Mouse (Mus musculus) embryo, embryonic 10.5 days (tissue): ENCODE measurements around the gene Gm20388.

Experiments
- DNase-seq: peaks from one replicate; pipeline ENCODE4 v3.0.0-alpha.2; 2015; ENCODE audit warnings: low spot score

The Gm20388 gene

DNA sequence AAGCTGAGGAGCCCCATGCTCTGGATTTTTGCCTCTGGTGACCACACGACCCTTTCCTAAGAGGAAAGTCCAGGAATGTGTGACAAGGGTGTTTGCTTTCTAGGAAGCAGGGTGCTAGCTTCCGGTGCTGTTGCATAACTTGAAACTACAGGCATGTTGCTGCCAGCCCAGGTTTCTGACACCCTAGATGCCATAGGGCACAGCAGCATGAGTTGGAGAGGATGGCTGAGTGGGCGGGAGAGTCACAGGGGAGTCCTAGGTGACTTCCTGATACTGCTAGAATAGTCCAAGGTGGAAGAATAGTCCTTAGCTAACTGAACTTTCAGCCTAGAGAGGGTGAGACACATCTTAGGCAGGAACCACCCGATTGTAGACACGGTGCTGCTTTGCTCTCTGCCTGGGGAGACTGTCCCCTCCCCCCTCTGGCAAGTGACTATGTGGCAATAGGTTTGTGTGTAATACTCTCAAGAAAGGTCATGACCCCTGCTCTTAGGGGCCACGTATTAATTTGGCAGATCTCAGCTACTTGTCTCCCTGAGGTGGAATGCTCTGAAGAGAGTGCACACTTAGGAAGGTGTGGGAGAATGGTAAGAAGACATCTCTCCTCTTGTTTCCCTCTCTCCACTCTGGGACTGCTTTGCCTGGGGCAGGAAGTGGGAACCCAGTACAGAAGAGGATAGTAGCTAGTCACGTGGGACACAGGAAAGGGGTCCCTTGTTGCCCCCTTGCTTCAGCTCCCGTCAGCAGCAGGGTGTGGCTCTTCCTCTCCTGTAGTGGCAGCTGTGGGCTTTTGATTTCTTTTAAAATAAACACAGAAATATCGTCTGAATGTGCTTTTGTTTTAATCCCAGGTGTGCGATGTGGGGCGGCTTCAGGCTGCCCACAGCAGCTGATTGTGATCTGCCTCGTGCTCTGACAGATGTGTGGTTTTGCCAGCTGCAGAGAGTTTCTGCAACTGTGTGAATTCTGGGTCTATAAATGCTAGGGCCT lies 2553.3 kb downstream of the Gm20388 start:
- no peak for DNase-seq

DNA sequence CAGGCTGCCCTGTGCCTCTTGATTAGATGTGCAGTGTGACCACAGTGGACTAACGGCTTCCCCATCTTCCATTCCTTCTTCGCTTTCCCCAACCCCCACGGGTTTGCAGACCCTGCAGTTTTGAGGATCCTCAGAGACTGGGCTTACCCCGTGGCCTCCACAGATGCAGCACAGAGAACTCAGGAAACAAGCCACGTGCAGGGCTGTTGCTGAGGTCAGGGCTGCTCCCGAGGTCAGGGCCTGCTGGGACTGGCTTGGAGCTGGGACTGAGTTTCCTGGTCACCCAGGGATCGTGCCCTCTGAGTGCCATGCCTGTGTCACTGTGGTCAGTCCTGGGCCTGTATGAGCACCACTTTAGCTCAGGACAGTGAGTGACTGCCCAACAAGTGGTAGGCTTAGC lies 2554.3 kb downstream of the Gm20388 start:
- no peak for DNase-seq

DNA sequence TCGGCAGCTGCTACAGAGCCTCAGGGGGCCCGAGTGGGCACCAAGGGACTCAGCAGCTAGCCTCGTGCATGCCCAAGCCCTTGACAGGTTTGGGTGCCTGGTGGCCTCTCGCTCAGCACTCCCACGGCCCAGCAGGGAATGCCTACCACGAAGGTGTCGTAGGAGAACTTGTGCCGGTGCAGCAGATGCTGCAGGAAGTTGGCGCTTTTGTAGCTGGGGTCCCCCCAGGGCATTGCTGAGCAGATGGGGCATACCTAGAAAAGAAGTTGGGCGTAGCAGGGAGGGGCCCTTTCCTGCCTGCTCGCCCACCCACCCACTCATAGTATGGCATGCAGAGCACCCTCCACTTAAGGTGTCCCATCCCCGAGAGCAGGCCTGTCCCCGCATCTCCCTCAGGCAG lies 2557.2 kb downstream of the Gm20388 start:
- DNase-seq = no peak

DNA sequence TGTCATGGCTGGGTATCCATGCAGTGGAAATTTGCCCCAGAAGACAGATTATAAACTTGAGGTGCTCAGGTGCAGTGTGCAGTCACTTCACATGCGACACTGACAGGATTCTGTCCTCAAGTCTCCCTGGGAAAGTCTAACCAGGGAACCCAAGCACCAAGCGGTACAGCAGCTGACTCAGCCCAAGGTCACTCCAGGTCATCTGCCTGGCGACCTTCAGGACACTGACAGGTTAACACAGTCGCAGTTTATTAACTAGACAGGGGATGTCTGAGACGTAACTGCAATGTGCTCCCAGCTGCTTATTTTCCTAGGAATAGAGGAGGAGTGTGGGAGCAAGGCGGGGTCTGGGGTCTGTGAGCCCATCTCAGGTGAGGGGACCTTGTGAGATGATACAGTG lies 2558.8 kb downstream of the Gm20388 start:
- DNase-seq = no peak

DNA sequence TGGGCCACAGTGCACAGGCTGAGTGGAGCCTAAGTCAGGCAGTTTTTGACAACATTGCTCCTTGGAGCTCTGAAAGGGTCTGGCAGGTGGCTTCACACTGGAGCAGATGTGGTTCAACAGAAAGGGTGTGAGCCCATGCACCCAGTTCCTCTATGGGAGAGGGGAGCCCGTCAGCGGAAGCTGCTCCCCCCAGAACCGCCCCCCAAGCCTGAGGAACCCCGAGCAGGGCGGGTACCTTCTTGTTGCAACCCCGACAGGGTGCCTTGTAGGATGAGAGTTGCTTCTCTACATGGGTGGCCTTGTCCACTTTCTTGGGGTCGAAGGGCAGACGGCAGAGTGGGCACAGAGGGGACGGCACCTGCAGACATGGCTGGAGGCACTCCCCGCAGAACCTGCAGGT lies 2559.3 kb downstream of the Gm20388 start:
- DNase-seq = no peak

DNA sequence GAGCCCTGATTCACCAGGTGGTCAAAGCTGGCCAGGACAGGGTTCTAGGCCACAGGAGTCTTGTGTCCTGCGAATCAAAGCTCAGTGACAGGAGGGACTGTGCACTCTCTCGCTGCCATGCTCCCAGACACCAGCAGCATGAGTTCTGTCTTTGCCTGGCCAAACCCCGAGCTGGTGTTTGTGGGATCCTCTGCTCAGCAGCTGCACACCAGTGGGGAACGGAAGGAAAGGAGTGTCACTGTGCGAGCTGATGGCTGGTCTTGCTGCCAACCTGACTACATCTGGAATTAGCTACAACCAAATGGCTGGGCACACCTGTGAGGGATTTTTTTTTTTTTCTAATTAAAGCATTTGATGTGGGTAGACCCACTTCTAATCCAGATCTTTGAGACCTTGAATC lies 2560.1 kb downstream of the Gm20388 start:
- no peak for DNase-seq

DNA sequence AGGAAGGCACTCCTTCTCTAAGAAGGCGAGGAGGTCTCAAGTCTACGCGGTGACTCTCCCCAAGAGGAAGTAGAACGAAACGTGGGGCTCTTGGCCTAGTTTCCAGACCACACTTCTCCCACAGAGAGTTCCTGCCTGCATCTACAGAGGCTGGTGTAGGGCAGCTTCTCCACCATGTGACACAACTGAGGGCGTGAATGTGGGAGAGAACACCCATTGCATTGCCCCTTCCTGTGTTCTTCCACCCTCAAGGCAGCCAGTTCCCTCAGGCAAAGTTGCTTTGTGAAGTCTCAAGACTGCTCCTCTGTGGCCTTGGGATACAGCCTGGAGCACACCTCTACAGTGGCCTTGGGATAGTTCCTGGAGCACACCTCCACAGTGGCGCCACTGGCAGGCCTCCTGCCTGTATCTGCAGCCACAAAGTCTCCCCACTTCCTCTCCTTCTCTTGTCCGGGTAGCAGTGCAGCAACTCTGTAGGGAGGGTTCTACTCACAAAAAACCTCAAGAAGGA lies 2563.3 kb downstream of the Gm20388 start:
- DNase-seq = no peak

DNA sequence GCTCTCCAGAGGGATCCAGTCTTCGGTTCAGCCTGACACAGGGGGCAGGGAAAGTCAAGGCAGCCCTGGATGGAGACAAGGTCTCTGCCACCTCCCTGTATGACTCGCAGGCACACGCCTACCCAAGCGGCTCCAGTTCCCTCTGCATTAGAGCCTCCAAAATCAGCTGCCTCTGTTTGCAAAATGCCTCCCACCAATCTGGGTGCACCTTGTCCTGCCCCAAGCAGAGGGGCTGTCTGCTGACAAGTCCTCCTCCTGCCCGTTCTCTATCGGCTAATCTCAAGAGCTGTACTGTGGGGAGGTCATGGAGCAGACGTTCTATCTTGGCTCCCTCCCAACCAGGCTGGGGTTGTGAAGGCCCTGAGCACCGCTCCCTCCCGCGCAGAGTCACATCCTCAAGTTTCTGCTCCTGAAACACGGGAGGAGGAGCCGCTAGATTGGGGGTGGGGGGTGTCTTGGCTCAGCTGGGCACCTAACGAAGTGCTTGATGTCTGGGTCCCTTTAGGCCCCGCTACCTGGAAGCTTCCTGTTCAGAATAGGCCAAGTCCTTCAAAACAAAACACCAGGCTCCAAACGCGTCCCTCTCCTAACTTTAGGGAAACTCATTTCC lies 2564.4 kb downstream of the Gm20388 start:
- DNase-seq = peak; percentile 17

DNA sequence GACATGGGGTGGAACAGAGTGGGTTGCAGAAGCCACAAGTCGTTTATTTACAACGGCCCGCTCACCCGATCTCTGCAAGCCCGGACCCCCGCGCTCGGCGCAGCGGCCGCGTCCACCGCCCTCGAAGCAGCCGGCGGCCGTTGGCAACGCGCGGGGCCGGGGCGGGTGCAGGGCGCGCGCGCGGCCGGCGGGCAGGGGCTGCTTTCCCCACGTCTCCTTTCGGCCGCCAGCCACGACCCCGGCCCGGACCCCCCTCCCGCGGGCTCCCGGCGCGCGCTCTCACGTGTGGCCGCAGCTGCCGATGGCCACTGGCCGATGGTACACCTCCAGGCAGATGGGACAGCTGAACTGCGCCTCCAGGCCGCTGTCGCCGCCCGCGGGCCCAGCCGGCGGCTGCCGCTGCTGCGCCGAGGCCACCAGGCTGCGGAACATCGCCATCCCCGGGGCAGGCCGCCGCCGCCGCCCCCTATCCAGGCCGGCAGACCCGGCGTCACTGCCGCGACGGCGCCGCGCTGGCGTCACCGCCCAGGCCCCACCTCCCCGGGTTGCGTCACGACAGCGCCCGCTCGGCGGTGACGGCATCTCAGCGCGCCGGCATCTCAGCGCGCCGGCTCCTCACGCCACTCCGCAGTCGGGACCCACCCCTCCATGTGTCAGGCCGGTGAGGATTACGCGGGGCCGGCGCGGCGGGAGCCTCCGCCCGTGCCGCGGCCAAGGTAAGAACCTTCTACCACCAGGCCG lies 2565.1 kb downstream of the Gm20388 start, which contains the start of the genes Rnf166 and Ctu2:
Gene Rnf166 (minus strand): TSS at position 485 of the 741 bp plus-strand sequence.
Gene Ctu2 (plus strand): TSS at position 564 of the 741 bp plus-strand sequence.
- DNase-seq = peak; percentile 92

DNA sequence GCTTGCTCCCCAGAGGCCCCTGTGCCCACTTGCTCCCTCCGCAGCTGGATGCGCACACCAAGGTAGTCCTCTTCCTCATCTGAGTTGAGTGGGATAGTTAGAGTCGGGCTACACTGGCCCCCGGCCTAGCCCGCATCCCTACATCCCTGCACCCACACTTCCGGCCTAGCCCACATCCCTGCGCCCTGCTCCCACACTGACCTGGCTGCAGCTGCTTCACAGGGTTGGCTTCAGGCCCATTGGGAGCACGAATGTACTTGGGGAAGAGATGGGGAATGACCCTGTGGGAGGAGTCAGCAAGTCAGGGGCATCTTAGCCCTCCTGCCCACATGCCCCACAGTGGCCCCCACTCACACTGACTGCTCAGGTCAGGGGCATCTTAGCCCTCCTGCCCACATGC lies 2571.8 kb downstream of the Gm20388 start:
- no peak for DNase-seq

DNA sequence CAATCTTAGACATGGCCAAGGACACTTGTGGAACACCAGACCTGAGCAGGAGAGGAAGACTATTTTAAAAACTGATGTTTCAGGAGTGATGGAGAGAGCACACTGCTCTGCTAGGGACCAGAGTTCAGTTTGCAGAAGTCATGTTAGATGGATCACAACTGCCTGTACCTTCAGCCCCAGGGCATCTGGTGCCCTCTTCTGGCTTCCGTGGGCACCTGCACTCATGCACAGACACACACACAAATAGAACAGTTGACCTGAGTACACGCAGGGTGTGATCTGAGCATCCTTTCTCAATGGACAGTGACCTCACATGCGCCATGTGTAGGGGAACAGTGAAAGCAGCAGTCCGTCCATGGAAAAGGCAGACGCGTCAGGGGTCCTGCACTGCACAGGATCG lies 2573.2 kb downstream of the Gm20388 start:
- no peak for DNase-seq

DNA sequence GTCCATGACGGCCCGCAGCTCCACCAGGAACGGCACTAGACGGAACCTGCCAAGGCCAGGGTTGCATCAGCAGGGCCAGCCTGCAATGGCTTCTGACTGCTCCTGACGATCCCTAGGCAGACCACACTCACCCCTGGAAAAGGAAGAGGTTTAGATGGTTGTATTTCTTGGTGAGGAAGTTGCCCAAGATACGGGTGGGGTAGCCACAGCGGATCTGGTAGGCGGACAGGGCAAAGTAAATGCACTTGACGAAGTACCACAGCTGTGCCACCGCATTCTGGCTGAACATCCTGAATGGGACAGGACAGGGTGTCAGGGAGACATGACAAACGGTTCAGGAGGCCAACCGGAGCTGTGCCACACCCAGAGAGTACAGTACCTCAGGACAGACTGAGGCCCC lies 2574.2 kb downstream of the Gm20388 start:
- no peak for DNase-seq

DNA sequence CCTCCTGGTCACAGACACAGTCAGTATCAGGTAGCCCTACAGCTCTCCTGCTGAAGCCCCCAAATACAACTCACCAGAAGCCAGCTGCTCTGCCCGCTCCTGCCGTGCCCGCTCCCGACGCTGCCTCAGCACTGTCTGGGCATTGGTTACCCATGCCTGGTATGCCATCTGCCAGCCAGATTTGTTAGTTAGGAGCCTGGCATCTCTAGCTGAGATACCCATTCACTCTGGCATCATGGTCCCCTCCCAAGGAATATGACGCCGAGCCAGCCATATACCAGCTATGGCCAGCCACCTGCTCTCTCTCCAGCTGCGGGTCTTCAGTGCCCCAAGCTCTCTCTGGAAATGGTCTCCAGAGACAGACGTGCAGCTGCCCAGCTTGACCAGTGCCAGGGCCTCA lies 2577.7 kb downstream of the Gm20388 start:
- DNase-seq = no peak

DNA sequence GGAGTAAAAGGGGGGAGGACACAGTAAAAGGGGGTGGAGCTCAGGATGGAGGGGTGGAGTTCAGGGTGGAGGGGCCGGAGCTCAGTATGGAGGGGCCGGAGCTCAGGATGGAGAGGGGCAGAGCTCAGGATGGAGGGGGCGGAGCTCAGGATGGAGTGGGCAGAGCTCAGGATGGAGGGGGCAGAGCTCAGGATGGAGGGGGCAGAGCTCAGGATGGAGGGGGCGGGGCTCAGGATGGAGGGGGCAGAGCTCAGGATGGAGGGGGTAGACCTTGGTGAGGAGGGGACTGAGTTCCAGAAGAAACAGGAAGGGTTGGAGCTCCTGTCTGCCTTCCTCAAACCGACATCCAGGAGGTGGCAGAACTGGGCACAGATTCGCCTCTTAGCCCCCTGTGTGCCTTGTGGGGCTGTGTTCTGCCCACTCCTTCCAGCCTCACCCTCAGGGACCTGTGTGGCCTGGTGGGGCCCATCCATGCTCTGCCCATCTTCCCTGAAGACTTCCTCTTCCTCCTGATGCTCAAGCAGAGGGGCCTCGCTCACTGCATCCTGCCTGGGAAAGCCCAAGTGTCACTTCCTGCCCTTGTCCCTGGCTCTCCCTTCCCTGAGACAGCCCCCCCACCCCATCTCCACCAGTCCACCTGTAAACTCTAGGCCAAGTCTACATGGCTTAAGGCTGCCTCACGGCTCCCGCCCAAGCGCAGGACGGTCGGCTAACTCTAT lies 2586.5 kb downstream of the Gm20388 start:
- no peak for DNase-seq

DNA sequence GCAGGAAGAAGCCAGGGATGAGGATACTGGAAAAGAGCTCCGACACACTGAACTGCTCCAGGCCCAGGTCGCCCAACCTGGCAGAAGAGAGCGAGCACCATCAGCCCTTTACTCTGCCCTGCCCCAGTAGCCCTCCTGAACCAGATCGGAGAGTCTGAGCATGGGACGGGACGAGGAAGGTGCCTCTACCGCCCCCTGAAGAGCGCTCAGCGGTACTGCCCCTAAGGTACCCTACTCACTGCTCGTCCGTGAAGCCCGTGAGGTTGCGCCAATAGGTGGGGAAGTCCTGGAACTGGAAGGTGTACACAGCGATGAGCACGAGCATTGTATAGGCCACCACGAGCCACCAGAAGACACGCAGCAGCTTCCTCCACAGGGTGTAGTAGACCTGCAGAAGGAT lies 2587.3 kb downstream of the Gm20388 start:
- DNase-seq = peak; percentile 12

DNA sequence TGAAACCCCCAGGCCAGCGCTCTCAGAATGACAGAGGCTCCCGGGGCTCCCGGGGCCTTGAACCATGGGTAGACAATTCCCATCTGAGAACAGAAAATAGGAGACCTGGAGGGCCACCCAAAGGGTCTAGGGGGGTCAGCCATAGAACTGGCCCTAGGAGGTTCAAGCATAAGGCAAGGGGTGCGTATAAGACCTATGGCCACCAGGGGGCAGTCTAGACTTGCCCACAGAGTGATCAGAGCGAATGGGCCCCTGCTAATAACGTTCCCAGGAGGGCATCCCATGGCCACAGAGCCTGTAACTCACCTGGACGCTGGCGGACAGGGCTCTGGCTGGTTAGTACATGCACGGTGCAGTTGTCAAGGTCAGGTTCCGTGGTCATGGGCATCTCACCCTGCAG lies 2590.2 kb downstream of the Gm20388 start:
- DNase-seq = peak; percentile 93

DNA sequence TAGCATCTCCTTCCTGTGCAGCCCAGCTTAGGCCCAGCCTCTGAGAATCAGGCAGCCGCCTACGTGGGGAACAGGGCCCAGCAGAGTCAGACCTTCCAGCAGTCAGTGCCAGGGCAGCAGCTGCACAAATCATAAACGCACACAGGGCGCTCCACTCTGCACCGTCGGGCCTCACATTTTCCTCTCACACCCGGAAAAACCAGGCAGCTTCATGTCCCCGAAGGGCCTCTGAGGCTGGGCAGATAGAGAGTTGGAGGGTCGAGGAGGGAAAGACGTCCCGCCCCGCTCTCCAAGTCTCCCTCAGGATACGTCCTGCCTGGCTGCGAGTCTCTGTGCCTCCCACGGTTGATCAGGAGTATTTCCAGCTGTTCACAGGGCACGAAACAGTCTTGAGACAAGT lies 2600.9 kb downstream of the Gm20388 start:
- no peak for DNase-seq

DNA sequence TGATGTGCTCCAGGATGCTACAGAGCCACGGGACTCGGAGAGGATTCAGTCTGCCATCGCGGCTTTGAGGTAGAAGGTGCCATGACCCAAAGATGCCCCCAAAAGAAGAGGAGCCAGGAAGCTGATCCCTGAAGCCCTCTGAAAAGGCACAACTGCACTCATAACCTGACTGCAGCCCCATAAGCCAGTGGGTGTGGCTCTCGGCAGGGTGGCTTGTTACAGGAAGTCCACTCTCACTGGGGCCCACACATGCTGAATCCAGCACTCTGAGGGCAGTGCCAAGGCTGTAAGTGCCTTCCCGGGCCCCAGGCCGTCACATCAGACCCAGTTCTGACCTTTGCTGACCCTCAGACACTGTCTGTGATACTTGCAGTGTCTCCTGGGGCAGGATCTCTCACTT lies 2601.8 kb downstream of the Gm20388 start:
- DNase-seq = no peak

DNA sequence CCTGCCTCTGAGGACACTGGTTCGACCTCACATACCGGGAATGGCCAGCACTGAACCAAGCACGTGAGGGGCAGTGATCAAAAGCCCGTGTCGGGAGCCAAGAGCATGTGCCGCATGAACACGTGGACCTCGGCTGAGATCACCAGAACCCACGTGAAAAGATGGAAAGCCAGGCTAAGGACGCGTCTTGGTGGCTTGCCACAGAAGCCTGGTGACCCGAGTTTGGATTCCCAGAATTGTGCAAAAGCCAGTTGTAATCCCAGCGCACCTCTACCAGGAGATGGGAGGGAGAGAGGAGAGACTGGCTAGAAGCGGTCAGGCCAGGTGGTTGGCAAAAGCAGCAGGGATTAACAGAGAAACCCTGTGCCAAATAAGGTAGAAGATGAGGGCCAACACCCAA lies 2605.1 kb downstream of the Gm20388 start:
- no peak for DNase-seq

DNA sequence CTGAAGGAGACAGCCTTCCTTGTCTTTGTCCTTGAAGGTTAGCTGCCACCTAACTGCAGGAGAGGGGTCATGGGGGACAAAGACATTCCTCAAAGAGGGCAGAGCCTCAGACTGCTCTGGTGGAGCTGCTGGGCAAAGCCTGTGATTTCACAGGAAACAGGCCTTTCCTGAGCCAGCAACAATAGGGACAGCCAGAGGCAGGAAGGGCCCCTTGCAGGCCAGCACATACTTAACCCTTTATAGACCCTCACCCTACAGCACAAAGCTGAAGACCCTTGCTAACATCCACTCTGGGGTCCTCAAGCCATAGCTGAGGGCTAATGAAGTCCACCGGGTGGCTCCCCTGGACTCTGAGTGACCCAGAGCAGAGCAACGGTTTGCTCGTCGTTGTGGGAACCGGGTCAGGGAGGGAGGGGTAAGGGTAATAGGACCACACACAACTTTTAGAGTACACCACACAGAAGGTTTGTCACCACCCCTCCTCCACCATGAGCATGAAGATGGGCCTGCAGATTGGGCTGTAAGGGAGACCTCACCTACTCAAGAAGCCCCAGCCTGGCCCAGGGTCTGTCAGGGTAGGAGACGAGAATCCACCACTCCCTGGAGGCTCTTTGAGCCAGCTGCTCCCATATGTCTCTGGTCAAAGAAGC lies 2607.0 kb downstream of the Gm20388 start:
- DNase-seq = peak; percentile 72

DNA sequence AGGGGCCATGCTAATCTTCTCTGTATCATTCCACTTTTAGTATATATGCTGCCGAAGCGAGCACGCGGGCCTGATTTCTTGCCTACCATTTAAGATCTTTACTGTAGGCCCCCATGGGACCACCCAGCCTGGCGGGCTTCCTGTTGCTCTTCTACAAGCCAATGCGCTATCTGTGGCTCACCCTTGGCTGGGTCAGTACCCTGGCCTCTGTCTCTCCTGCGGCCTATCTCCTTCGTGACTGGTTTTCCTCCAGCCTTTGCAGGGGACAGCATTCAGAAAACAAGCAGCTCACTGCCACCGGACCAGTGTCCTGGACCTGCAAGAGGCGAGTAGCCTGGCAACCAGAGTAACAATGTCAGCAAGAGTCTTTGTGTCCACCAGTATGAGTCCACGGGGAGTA lies 2610.0 kb downstream of the Gm20388 start:
- no peak for DNase-seq
